Mouse (Mus musculus): Measurements from ENCODE around the gene Dip2c. TPM values are rescaled to one million over a fixed set of nuclear protein-coding genes. Genes with fewer than 3 reads are reported as not detected.

Gene Dip2c
- total RNA-seq, 2 experiments from 2014 or later, result 35.8 to 38.7 TPM

DNA sequence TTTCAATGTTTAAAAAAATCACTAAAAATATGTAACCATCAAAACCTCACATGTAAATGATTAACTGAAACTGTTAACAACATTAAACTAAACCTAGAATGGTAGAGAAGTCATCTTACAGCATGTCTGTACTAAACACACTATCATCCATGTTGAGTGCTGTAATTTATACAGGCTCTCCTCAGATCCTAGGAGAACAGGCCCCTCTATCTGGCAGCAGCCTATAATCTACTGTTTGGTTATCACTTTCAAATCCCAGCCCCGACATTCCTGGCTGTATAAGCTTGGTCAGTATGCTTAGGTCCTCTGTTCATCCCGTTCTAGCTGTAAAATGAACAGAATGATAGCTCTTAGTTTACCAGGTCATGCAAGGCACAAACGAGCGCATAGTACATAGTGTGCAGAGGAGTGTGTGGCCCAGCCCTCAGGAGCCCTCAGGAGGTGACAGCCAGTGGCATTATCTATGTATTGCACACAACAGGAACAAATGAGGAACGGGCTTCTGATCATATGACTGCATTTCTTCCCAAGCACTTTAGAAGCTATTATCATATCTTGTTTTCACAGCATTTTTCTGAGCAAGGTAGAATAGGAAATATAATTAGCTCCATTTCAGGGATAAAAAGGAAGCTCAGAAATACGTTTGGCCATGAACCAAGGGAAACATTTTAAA, 437.3 kb downstream of the Dip2c start:
- DNase-seq (ENCODE audit: low spot score in 2 of 2), result no peak

DNA sequence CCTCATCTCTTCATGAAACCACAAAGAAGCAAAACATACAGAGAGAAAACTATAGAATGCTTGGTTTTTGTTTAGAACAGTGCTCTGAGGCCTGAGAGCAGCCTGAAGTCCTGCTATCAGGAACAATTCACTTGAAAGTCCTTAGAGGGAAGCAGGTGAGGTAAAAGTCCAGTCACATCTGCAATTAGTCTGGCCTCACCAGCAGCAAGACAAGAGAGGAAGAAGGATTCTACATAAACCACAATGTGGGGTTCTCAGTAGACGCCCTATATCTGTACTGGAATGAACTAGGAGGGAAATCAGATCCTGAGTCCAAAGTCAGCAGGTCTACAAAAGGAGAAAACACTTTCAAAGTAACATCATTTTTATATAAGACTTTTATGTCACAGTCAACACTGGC, 438.9 kb downstream of the Dip2c start:
- DNase-seq (ENCODE audit: low spot score in 2 of 2), result no peak

Other genes with a start within 250 kb of the Dip2c start
- 10 to 100 TPM; 78.7 to 86.5 TPM for gene Larp4b, start 182.6 kb upstream of the Dip2c start, total RNA-seq (2021)